Mouse (Mus musculus) hindbrain, embryonic 16.5 days (tissue): Measurements from ENCODE around the gene Dnajc30. TPM values are rescaled to one million over a fixed set of nuclear protein-coding genes. Genes with fewer than 3 reads are reported as not detected.

Source experiments
- ATAC-seq: fragments of 200-750 bp; cut with Nextera tagmentation; 2 replicates; pipeline ENCODE4 v1.8.0; 2017; ENCODE audit warnings: moderate TSS enrichment, moderate library complexity
- H3K27ac ChIP-seq: fragments of 300-500 bp; sonication (generic); 2 replicates; pipeline ENCODE4 v1.5.1; 2014; ENCODE audit warnings: low read depth, mild to moderate bottlenecking, control low read depth, low read length, moderate library complexity
- H3K27me3 ChIP-seq: fragments of 300-500 bp; sonication (generic); replicated peaks from 2 replicates; pipeline ENCODE4 v1.6.1; 2014; ENCODE audit warnings: low read length; ENCODE audit not compliant: control insufficient read depth, insufficient read depth
- H3K36me3 ChIP-seq: fragments of 300-500 bp; sonication (generic); 2 replicates; pipeline ENCODE4 v1.6.1; 2014; ENCODE audit warnings: mild to moderate bottlenecking, low read length, moderate library complexity, mixed read lengths; ENCODE audit not compliant: control insufficient read depth, insufficient read depth
- H3K4me1 ChIP-seq: fragments of 300-500 bp; sonication (generic); 2 replicates; pipeline ENCODE4 v1.6.1; 2014; ENCODE audit warnings: low read depth, low read length; ENCODE audit not compliant: control insufficient read depth, insufficient read depth
- H3K4me2 ChIP-seq: fragments of 300-500 bp; sonication (generic); 2 replicates; pipeline ENCODE4 v1.6.1; 2014; ENCODE audit warnings: mild to moderate bottlenecking, low read length, control low read depth, moderate library complexity
- H3K4me3 ChIP-seq: fragments of 300-500 bp; sonication (generic); 2 replicates; pipeline ENCODE4 v1.5.1; 2014; ENCODE audit warnings: mild to moderate bottlenecking, low read length, control low read depth, moderate library complexity
- H3K9ac ChIP-seq: fragments of 300-500 bp; sonication (generic); 2 replicates; pipeline ENCODE4 v1.6.1; 2014; ENCODE audit warnings: low read depth, mild to moderate bottlenecking, control low read depth, low read length, moderate library complexity
- H3K9me3 ChIP-seq: fragments of 300-500 bp; sonication (generic); 2 replicates; pipeline ENCODE4 v1.6.1; 2014; ENCODE audit warnings: mild to moderate bottlenecking, low read length, moderate library complexity; ENCODE audit not compliant: control insufficient read depth
- WGBS: fragments of 180-500 bp; shearing (Covaris S2); extraction: QIAGEN DNeasy Blood & Tissue Kit; methylation state at CpG from one replicate; pipeline ENCODE4 v1.1.7; 2014; 5-methylcytosine and 5-hydroxymethylcytosine counted together
- polyA plus RNA-seq: library from polyadenylated mRNA; unstranded; fragments of >200 nt; fragmentation: Nextera tagmentation; extraction: Ambion mirVana; gene quantifications from 2 replicates; pipeline ENCODE4 v1.2.1, GENCODE M21; 2015

The Dnajc30 gene
- polyA plus RNA-seq, 1 experiment from 2014 or later, result 45.3 TPM

- H3K27me3 ChIP-seq, result no peaks in the 10 kb centered on the region
- no peak overlapping the region for H3K4me2 ChIP-seq
- no peak overlapping the region for H3K4me3 ChIP-seq
- H3K9ac ChIP-seq, result no peak overlapping the region
- peaks cover 6% of the 10 kb centered on the region for H3K4me1 ChIP-seq
- no peak overlapping the region for H3K27ac ChIP-seq
- peaks cover 5% of the 10 kb centered on the region for H3K36me3 ChIP-seq
- WGBS, result 92% methylated on average over 5 of the region's 5 CpGs
- H3K9me3 ChIP-seq, result no peaks in the 10 kb centered on the region; the same call in 1 of the 2 replicates
- ATAC-seq, result no peak
Observed at GRCm38 (mm10) chr5:135032581-135032980, 31.4 kb upstream of the Dnajc30 start.

GRCm38 (mm10) chr5:135034593-135034992 is 29.4 kb upstream of the Dnajc30 start:
- no peaks in the 10 kb centered on the region; the same call in 1 of the 2 replicates for H3K9me3 ChIP-seq
- no peak overlapping the region for H3K4me3 ChIP-seq
- H3K27ac ChIP-seq, result no peak overlapping the region
- no peak for ATAC-seq
- peaks cover 12% of the 10 kb centered on the region for H3K36me3 ChIP-seq
- no peak overlapping the region for H3K9ac ChIP-seq
- H3K27me3 ChIP-seq, result no peaks in the 10 kb centered on the region
- H3K4me1 ChIP-seq, result no peaks in the 10 kb centered on the region
- H3K4me2 ChIP-seq, result no peak overlapping the region
- 95% methylated on average over 2 of the region's 2 CpGs for WGBS

- no peak for ATAC-seq
- Histone ChIP-seq H3K4me1 (no peaks in the 10 kb centered on the region), H3K36me3 (peaks cover 12% of the 10 kb centered on the region), H3K27ac (no peak overlapping the region), H3K9me3 (no peaks in the 10 kb centered on the region; the same call in 1 of the 2 replicates), H3K9ac (no peak overlapping the region), H3K27me3 (no peaks in the 10 kb centered on the region), H3K4me2 (no peak overlapping the region), H3K4me3 (no peak overlapping the region)
- 64% methylated on average over 18 of the region's 18 CpGs for WGBS
Observed at GRCm38 (mm10) chr5:135035608-135036359, 28.2 kb upstream of the Dnajc30 start.

GRCm38 (mm10) chr5:135037946-135038345 is 26.1 kb upstream of the Dnajc30 start:
- no peak overlapping the region for H3K9ac ChIP-seq
- no peaks in the 10 kb centered on the region for H3K4me1 ChIP-seq
- ATAC-seq, result no peak
- 91% methylated on average over 3 of the region's 3 CpGs for WGBS
- H3K4me2 ChIP-seq, result no peak overlapping the region
- no peaks in the 10 kb centered on the region for H3K27me3 ChIP-seq
- H3K27ac ChIP-seq, result no peak overlapping the region
- peaks cover 14% of the 10 kb centered on the region for H3K36me3 ChIP-seq
- no peaks in the 10 kb centered on the region; the same call in 1 of the 2 replicates for H3K9me3 ChIP-seq
- H3K4me3 ChIP-seq, result no peak overlapping the region

- Histone ChIP-seq H3K4me2 (no peak overlapping the region), H3K9me3 (no peaks in the 10 kb centered on the region), H3K4me3 (no peak overlapping the region), H3K36me3 (peaks cover 16% of the 10 kb centered on the region), H3K27ac (no peak overlapping the region), H3K27me3 (no peaks in the 10 kb centered on the region), H3K9ac (0 out of 2 replicates have a peak overlapping the region, but pooled peaks have one; percentile 18), H3K4me1 (no peaks in the 10 kb centered on the region)
- no peak for ATAC-seq
- 89% methylated on average over 9 of the region's 9 CpGs for WGBS
Observed at GRCm38 (mm10) chr5:135039541-135039940, 24.5 kb upstream of the Dnajc30 start.

GRCm38 (mm10) chr5:135040059-135040458 is 23.9 kb upstream of the Dnajc30 start:
- ATAC-seq, result no peak
- 39% methylated on average over 6 of the region's 6 CpGs for WGBS
- Histone ChIP-seq H3K4me2 (no peak overlapping the region), H3K27me3 (no peaks in the 10 kb centered on the region), H3K4me1 (no peaks in the 10 kb centered on the region), H3K27ac (no peak overlapping the region), H3K9ac (no peak overlapping the region), H3K9me3 (no peaks in the 10 kb centered on the region), H3K4me3 (no peak overlapping the region), H3K36me3 (peaks cover 20% of the 10 kb centered on the region)

GRCm38 (mm10) chr5:135040777-135041176 is 23.2 kb upstream of the Dnajc30 start:
- WGBS, result 79% methylated on average over 11 of the region's 11 CpGs
- H3K9ac ChIP-seq, result no peak overlapping the region
- ATAC-seq, result no peak
- peaks cover 23% of the 10 kb centered on the region for H3K36me3 ChIP-seq
- H3K4me1 ChIP-seq, result no peaks in the 10 kb centered on the region
- no peak overlapping the region for H3K27ac ChIP-seq
- no peaks in the 10 kb centered on the region for H3K9me3 ChIP-seq
- no peaks in the 10 kb centered on the region for H3K27me3 ChIP-seq
- H3K4me2 ChIP-seq, result no peak overlapping the region
- H3K4me3 ChIP-seq, result no peak overlapping the region

GRCm38 (mm10) chr5:135042105-135042788 is 21.8 kb upstream of the Dnajc30 start:
- Histone ChIP-seq H3K27ac (no peak overlapping the region), H3K36me3 (peaks cover 25% of the 10 kb centered on the region), H3K4me2 (no peak overlapping the region), H3K4me3 (no peak overlapping the region), H3K9me3 (no peaks in the 10 kb centered on the region), H3K4me1 (no peaks in the 10 kb centered on the region), H3K9ac (no peak overlapping the region), H3K27me3 (no peaks in the 10 kb centered on the region)
- 31% methylated on average over 20 of the region's 21 CpGs for WGBS
- 0 out of 2 replicates have a peak, but pooled peaks have one; percentile 37 for ATAC-seq

- Histone ChIP-seq H3K9ac (no peak overlapping the region), H3K4me1 (no peaks in the 10 kb centered on the region), H3K27me3 (no peaks in the 10 kb centered on the region), H3K36me3 (peaks cover 22% of the 10 kb centered on the region), H3K4me3 (no peak overlapping the region), H3K9me3 (no peaks in the 10 kb centered on the region), H3K27ac (no peak overlapping the region), H3K4me2 (no peak overlapping the region)
- WGBS, result 94% methylated on average over 3 of the region's 3 CpGs
- ATAC-seq, result no peak
Observed at GRCm38 (mm10) chr5:135044575-135044974, 19.4 kb upstream of the Dnajc30 start.
